Mouse (Mus musculus) adrenal gland, adult 18-20 months (tissue): ENCODE data around the gene Gimap8. TPM values are rescaled to one million over a fixed set of nuclear protein-coding genes. Genes with fewer than 3 reads are reported as not detected.
A peak's percentile ranks its signal among the peaks of the same experiment; 100 is the strongest.

Experiments used
- DNase-seq, 2 experiments: peaks; one replicate each; pipeline ENCODE4 v3.0.0; 2021 to 2022; ENCODE audit warnings: low spot score in 2 of 2
- total RNA-seq, 2 experiments: library from RNA; stranded (reverse); gene quantifications; 1 replicate in 1 of 2; 2 replicates in 1 of 2; pipeline ENCODE4 v1.2.3; 2021

Gimap8 gene
- total RNA-seq, 2 experiments from 2014 or later = 9.2 to 10.9 TPM

GRCm38 (mm10) chr6:48636515-48636914 is 10.5 kb upstream of the Gimap8 start:
- no peak for DNase-seq

DNA sequence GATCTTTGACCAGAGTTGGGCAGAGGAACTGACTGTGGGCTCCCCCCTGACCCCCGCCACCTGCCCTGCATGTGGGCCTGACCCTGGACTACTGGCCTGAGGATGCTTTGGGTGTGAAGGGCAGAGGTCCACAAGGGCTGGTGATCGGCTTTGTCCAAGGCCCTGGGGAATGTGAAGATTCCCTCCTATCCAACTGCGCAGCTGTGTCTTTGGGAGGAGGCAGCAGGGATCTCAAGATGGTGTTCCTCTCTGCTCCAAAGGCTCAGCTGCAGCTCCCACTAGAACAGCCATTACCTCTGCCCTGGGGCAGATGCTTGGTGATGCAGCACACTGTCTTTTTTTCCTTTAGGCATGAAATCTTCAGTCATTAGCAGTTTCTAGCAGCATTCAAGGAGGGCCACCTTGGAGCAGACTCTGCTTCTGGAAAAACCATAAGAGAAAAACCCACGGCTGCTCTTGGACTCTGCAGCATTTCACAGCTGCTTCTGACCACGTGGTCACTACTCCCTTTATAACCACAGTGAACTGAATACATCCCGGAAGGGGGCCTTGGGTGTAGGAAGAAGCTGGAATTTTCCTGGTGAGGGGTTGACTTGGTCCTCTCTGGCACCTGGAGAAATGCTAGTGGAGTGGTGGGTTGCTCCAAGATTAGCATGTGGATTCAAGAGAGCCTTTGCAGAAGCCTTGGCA is 9.1 kb upstream of the Gimap8 start:
- no peak for DNase-seq

GRCm38 (mm10) chr6:48638553-48638952 is 8.5 kb upstream of the Gimap8 start:
- no peak for DNase-seq

DNA sequence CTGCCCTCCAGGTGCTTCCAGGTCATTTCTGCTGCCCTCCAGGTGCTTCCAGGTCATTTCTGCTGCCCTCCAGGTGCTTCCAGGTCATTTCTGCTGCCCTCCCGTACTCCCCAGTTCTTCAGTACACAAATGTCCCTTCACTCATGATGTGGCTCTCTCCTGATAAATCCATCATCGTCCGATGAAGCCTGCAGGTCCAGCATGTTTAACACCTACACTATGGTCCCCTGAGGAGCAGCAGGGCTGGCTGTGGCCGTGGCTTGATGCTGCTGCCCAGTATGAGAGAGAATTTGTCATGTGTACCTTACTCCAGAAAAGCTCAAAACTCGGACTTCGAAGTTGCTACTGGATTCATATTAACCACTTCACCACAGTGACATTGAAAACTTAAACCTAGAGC is 5.6 kb upstream of the Gimap8 start:
- no peak for DNase-seq

DNA sequence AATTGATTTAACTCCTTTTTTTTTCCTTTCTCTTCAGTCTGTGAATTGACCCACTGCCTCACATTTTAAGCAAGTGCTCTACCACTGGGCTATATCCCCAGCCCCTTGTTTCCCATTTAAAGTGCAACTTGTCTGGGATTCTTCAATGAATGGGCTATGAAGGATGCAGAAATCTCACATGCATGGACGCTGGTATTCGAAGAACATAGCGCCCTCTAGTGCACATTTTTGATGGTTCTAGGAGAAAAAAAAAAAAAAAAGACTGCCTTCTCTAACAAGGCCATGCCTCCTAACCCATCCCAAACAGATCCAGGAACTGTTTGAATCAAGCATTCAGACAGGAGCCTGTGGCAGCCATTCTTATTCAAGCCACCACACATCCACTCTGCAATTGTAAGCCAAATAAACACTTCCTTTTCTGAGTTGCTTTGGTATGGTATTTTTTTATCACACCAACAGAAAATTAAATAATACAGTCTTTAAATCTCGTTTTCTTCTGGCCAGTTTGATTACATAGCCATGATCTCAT is 4.2 kb upstream of the Gimap8 start:
- no peak for DNase-seq

DNA sequence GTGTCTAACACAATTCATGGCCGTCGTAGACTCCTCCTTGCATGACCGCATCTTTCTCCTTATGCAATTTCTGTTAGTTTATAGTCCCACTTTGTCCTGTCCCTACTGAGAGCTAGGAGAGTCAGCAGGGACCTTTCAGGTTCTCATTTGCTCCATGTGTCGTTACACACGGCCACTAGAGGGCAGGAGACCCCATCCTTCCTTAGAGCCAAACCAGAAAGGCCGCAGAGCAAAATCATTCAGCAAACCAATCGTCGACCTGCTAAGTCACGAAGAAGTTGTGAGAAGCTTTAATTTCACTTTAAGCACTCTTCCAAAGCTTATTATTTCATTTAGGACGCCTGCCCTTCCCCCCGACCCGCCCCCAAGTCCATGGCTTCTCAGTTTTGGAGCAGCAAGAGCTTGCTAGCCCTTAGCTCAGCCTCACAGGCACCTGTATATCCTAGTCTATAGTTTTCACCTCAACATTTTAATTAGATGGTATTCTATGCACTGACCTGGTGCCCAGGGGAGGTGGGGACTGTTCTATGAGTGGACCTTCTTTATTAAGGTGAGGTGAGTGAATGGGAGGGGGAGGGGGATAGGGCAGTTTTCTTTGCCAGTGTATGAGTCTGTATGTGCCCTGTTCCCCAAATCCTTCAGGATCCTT is 1.2 kb upstream of the Gimap8 start:
- DNase-seq = peak; percentile 65 to 68

- DNase-seq = no peak
These were observed 734 bp upstream of the Gimap8 start for GRCm38 (mm10) chr6:48646309-48646690.

GRCm38 (mm10) chr6:48647611-48648010 is 577 bp downstream of the Gimap8 start:
- no peak for DNase-seq

DNA sequence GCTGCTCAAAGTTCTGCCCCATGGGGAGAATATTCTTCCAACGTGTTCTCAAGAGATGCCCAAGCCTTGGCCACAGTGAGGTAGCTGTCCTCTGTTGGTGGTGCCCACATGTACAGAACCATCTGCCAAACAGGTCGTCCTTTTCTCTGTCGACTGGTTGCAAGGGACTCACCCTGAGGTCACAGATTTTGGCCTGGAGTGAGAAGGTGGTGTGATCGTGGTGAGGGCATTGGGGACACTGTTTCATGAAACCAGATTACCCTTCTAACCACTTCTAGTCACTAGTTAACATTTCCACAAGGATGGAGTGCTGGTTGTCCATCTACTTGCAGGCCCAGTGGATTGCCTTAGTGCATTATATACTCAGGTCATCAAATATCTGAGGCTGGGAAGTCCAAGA is 1.7 kb downstream of the Gimap8 start:
- DNase-seq = no peak

DNA sequence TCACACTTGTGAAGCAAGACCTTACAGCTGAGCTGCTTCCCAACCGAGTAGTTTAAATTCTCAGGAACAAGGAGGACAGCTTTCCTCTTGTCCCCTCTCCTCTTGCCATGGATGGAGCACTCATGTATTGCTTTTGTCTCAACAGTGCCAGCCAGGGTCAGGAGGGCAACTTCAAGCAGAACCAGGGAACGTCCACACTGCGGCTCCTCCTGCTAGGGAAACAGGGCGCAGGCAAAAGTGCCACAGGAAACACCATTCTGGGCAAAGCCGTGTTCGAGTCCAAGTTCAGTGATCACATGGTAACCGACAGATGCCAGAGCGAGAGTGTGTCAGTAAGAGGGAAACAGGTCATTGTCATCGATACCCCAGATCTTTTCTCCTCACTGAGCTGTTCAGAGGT is 3.0 kb downstream of the Gimap8 start:
- no peak for DNase-seq

DNA sequence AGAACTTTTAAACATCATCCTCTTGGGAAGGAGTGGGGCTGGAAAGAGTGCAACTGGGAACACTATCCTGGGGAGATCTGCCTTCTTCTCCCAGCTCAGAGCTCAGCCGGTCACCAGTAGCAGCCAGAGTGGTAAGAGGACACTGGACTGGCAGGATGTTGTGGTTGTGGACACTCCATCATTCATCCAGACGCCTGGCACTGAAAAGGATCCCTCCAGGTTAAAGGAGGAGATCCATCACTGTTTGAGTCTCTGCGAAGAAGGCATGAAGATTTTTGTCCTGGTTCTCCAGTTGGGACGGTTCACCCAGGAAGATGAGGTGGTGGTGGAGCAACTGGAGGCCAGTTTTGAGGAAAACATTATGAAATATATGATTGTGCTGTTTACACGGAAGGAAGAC is 11.7 kb downstream of the Gimap8 start:
- no peak for DNase-seq

GRCm38 (mm10) chr6:48664750-48665149 is 17.7 kb downstream of the Gimap8 start:
- DNase-seq = no peak

GRCm38 (mm10) chr6:48665471-48665870 is 18.4 kb downstream of the Gimap8 start:
- DNase-seq = no peak

DNA sequence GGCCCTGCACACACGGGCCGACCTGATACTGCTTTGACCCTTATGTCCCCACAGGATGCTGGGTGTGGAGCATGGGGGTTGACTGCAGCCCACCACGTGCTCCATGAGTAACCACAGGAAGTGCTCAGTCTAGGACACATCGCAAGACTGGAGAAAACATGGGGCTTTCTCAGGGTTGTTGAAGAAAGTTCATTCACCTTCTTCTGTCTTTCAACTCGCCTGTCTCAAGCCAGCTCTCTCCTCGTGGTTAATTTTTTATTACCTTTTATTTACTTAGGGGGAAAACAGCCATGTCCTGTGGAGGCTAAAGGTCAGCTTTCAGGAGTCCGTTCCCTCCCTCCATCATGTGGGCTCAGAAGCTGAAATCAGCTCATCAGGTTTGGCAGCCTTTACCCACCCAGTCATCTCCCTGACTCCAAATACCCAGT is 19.1 kb downstream of the Gimap8 start:
- no peak for DNase-seq

DNA sequence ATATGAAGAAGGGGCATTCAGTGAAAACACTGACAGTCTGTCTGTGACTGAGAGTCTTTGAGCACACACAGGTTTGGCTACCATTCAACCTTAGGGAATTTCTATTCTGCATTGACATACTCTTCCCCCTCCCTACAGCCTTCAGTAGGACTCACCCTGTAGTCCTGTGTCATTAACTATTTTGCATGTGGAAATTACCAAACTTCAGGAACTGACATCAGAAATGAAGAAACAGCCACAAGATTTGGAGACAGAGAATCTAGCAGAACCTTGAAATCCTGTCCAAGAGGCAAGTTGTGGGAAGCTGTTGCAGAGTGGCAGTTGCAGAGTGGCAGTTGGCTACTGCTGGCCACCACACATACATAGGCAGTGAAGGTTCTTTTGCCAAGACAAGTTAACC is 21.0 kb downstream of the Gimap8 start:
- DNase-seq = no peak

DNA sequence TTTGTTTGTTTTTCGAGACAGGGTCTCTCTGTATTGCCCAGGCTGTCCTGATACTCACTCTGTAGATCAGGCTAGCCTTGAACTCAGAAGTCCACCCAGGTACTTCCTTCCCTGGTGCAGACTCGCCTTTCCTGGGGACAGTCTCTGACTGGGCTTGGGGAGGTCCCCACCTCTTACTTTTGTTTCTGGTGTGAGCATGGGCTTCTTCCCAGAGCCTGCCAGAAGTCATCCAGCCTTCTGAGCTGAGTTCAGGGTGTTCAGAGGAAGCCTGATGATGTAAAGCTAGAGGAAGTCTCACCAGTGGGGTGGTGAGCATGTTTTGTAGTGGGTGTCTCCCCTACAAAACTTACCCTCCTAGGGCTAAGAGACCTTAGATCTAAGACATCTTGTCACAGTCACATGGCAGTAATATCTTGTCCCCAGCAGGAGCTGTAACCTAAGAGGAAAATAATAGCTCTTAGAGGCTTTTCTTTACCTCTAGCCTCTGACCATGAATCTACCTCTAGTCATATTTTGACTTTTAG is 22.5 kb downstream of the Gimap8 start:
- no peak for DNase-seq

DNA sequence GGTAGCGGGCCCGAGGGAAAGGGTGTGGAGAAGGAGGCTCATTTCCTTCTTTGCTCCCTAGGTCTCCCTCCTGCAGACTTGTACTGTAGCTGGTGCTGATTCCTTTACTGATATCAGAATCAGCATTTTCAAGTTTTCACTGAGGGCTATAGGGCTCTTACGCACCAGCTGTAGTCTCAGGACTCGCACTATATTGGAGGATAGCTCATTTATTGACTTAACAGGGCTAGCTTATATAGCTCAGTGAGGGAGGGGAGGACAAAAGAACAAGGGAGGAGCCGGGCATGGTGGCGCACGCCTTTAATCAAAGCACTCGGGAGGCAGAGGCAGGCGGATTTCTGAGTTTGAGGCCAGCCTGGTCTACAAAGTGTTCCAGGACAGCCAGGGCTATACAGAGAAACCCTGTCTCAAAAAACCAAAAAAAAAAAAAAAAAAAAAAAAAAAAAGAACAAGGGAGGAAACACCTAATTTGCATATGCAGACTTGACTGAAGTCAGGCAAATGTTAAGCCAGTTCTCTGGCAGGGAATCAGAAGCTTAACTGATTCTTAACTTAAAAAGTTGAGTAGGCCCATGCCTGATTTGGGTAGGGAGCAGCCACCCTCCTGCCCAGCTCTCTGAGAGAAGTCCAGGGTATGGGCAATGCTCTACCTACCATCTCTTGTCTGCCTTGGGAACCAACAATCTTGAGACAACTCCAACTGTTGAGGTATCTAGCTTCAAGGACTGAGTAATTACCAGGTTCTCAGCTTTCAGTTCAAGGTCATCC is 27.4 kb downstream of the Gimap8 start:
- DNase-seq = no peak

GRCm38 (mm10) chr6:48675400-48675930 is 28.4 kb downstream of the Gimap8 start:
- no peak for DNase-seq

GRCm38 (mm10) chr6:48675931-48676859 is 29.2 kb downstream of the Gimap8 start, which contains the start of gene Gimap9:
Gimap9 (plus strand) TSS chr6:48676129.
- DNase-seq = no peak

- no peak for DNase-seq
These were observed 29.9 kb downstream of the Gimap8 start for GRCm38 (mm10) chr6:48676860-48677415.
